Mouse (Mus musculus) adrenal gland (tissue): Measurements from ENCODE around the gene Inpp5e.

Experiments used
- intact Hi-C: fragments of 180-260 bp; cut with DNase I; formaldehyde crosslinking; loops from one replicate; pipeline ENCODE4 v1.15.1; 2025

Gene Inpp5e

GRCm38 (mm10) chr2:26364738-26365465, 44.1 kb downstream of the Inpp5e start:
- intact Hi-C loops: no loop called here

GRCm38 (mm10) chr2:26363481-26363880, 45.5 kb downstream of the Inpp5e start:
- intact Hi-C loops: no loop called here

- intact Hi-C loops: no loop called here
Measured at GRCm38 (mm10) chr2:26362991-26363390, 46.0 kb downstream of the Inpp5e start.

GRCm38 (mm10) chr2:26360772-26361171, 48.2 kb downstream of the Inpp5e start, which contains the start of gene Card9:
Gene Card9 (minus strand): TSS chr2:26360918.
- intact Hi-C loops: no loop called here

- intact Hi-C loops: loop anchor here (5.0 kb wide), 1 partner anchor 37 kb away; no protein-coding TSS in a partner anchor
Measured at GRCm38 (mm10) chr2:26359983-26360382, 49.0 kb downstream of the Inpp5e start.

GRCm38 (mm10) chr2:26358667-26359320, 50.2 kb downstream of the Inpp5e start:
- intact Hi-C loops: loop anchor here (5.0 kb wide), 1 partner anchor 39 kb away; no protein-coding TSS in a partner anchor

GRCm38 (mm10) chr2:26357484-26357883, 51.5 kb downstream of the Inpp5e start:
- intact Hi-C loops: loop anchor here (5.0 kb wide), 1 partner anchor 40 kb away; no protein-coding TSS in a partner anchor

DNA sequence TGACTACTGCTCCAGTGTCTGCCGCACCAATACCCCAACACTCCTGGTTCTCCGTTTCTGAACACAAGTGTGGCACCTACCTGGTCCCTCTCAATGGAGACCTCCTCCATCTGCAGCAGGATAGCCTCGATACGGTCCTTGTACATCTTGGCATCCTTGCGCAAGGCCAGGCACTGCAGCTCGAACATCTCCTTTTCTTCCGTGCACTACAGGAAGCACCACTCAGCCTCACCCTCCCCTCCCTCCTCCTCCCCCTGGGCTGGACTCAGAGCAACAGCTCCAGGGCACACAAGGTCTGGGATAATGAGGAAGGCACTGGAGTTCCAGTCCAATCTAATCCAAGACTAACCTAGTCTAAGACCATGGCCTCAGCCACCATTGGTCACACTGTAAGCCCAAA, 52.3 kb downstream of the Inpp5e start:
- intact Hi-C loops: loop anchor here (5.0 kb wide), 1 partner anchor 41 kb away; no protein-coding TSS in a partner anchor

DNA sequence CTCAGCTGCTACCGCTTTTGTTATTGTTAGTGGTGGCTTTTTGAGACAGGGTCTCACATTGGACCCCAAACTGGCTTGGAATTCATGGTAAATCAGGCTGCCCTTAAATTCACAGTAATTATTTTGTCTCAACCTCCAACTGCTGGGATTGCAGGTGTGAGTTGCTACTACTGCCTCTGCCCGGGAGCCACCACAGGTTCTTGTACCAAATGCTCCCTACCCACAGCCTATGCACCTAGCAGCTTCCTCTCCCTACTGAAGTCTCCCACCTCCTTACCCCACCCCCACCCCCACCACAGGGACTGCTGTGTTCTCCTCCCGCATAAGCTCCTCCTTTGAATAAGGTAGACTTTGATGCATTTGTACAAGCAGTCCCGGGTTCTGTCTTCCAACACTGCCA, 52.8 kb downstream of the Inpp5e start:
- intact Hi-C loops: loop anchor here (5.0 kb wide), 1 partner anchor 41 kb away; no protein-coding TSS in a partner anchor

DNA sequence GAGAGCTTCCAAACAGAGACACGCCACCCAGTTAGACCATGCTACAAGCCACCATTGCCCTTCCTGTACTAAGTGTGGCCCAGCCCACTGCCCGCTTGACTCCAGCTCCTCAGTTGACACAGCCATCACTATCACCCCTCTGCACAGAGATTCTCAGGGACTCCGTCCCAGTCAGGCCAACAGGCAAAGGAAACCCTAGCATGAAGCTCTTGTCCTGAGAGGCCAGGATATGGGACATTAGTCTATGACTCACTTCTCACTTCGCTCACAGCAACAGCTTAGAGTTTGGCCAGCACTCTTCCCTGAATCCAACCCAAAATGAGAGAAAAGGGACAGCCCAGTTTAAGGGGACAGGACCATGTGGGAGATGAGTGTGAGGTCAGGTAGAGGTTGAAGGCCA, 54.6 kb downstream of the Inpp5e start:
- intact Hi-C loops: loop anchor here (5.0 kb wide), 2 partner anchors 33 to 37 kb away; partner anchors contain the start of genes Entr1, Gpsm1 and Pmpca

DNA sequence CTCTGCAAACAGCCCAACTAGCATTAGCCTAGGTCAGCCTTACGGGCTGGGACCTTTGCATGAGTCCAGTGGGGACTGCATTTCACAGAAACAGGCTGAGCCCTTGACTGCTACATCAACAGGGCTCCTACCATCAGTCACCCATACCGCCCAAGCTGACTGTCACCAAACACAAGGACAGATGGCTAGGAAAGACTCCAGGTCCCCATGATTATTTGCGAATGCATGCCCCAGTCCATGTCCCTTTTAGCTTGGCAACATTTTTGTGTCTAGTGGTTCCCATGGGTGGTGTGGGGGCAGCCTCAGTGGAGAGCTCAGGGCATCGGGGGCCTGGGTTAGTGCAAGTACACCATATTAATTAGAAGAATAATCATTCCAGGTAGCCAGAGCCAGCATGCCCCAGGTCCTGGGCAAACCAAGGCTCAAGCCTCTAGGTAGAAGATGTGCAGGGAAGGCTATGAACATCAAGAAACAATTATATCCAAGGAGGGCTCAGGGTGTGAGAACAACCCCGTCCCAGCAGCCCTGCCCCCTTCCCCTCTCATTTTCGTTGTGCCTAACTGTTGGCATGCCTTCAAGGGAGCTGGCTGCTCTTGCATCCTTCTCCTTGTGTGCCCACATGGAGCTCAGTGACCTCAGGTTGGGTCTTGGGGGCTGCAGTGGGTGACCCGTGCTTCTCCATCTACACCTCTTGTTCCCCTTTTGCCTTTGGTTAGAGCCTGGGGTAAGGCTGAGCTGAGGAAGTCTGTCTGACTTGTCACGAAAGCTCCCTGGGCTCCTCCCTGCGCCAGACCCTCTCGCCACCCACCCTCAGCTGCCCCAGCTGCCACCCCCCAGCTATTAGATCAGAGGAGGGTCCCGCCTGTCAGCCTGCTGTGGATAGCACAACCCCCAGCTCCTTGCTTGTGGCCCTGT, 55.7 kb downstream of the Inpp5e start:
- intact Hi-C loops: loop anchor here (5.0 kb wide), 2 partner anchors 34 to 36 kb away; partner anchors contain the start of genes Entr1, Gpsm1 and Pmpca

DNA sequence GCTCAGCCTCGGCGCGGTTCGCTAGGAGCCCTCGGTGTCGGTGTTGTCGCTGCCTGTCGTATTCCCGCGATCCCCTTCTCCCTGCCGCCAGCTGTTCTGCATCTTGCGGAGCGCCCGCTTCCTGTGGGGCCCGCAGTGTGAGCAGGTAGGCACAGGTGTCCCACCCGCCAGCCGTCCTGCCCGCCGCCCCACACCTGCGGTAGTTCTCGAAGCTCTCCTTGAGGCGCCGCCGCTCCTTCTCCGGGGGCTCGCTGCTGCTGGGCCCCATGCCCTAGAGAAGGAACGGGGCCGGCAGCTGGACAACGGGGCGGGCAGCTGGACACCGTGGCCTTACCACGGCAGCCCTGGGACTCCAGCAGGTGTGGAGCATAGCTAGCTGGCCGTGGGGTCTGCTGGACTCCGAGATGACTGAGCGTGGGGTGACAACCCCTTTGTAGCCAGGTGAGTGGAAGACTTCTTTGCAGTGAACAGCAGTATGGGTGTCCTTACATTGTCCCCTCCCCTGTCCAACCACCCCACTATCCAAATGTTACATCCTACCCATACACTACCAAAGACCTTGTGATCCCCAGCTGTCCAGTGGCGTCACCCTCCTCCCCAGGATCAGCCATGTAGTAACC, 56.6 kb downstream of the Inpp5e start:
- intact Hi-C loops: loop anchor here (5.0 kb wide), 2 partner anchors 35 kb away; partner anchors contain the start of genes Entr1, Gpsm1 and Pmpca

DNA sequence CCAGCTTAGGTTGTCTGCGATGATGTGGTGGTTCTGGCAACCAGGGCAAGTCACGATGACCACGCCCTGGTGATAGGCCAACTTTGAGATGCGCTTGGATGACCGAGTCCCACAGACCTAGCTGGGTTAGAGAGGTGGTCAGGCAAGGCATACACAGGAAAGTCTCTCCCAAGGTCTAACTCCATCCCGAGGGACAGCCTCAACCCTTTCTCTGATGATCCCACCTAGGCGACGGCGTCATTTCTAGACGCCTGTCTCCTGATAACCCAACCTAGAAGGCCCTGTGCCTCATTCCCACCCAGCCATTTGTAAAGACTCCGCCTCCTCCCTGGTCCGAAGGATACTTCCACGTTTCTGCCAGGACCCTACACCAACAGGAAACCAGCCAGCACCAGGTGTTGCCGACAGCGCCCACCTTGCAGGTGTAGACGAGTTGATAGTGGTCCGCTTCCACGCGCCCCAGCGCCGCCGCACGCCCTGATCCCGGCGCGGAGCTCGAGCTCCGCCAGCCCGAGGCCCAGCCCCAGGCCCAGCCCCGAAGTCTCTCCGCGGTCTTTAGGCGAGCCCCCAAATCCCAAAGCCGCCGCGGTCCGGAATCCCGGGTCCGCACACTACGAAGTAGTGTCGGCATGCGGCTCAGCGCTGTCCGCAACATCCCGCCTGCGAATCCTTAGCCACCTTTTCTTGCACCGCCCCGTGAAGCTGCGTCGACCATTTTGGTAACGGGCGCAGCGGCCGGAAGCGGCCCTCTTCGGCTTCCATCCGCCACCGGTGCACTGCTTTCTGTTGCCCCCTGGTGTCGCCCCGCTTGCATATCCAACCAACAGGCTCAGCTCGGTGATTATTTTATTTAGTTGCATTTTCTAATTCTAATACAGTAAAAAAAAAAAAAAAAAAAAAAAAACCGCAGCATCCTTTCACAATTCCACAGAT, 57.4 kb downstream of the Inpp5e start, which contains the start of gene Dnlz:
TSS of gene Dnlz (minus strand) at position 753 of the 933 bp plus-strand sequence.
- intact Hi-C loops: loop anchor here (5.0 kb wide), 2 partner anchors 34 to 36 kb away; partner anchors contain the start of genes Entr1, Gpsm1 and Pmpca

GRCm38 (mm10) chr2:26348241-26348640, 60.8 kb downstream of the Inpp5e start:
- intact Hi-C loops: no loop called here
